Mouse (Mus musculus) spleen, adult 2 months (tissue): ENCODE data around the gene G0s2. TPM values are rescaled to one million over a fixed set of nuclear protein-coding genes. Genes with fewer than 3 reads are reported as not detected.

ENCODE experiments used
- DNase-seq, 2 experiments: peaks; one replicate each; pipeline versions ENCODE4 v3.0.0 to v3.0.0-alpha.2; 2012 to 2021; ENCODE audit warnings: low spot score in 2 of 2, low read depth in 1 of 2
- H3K27ac ChIP-seq: fragments of 200-500 bp; 2 replicates; pipeline ENCODE4 v1.5.1; 2012; ENCODE audit warnings: low read length, inconsistent platforms; ENCODE audit not compliant: insufficient read depth
- H3K27me3 ChIP-seq: fragments of 200-500 bp; 2 replicates; pipeline ENCODE4 v1.6.1; 2012; ENCODE audit warnings: mild to moderate bottlenecking, moderate library complexity, low read length, inconsistent platforms; ENCODE audit not compliant: control insufficient read depth, insufficient read depth
- H3K36me3 ChIP-seq: fragments of 200-500 bp; 2 replicates; pipeline ENCODE4 v1.6.1; 2012; ENCODE audit warnings: mild to moderate bottlenecking, low read length, inconsistent platforms; ENCODE audit not compliant: control insufficient read depth, insufficient read depth
- H3K4me1 ChIP-seq: fragments of 200-500 bp; 2 replicates; pipeline ENCODE4 v1.6.1; 2011; ENCODE audit warnings: inconsistent platforms; ENCODE audit not compliant: control insufficient read depth, insufficient read depth, insufficient read length
- H3K4me3 ChIP-seq: fragments of 200-500 bp; 2 replicates; pipeline ENCODE4 v1.5.1; 2011; ENCODE audit warnings: mild to moderate bottlenecking, inconsistent platforms; ENCODE audit not compliant: insufficient read depth, insufficient read length; ENCODE audit errors: extremely low read depth
- CTCF ChIP-seq: fragments of 200-500 bp; IDR thresholded peaks from 2 replicates; pipeline ENCODE4 v1.5.1; 2011; ENCODE audit warnings: mild to moderate bottlenecking, inconsistent platforms; ENCODE audit not compliant: insufficient read depth, insufficient read length, insufficient replicate concordance; ENCODE audit errors: extremely low read depth
- POLR2A ChIP-seq: fragments of 200-500 bp; IDR thresholded peaks from 2 replicates; pipeline ENCODE4 v1.6.1; 2011; ENCODE audit warnings: low read depth, low read length, inconsistent platforms
- WGBS: fragments of 180-500 bp; shearing (Covaris S2); methylation state at CpG from one replicate; pipeline ENCODE4 v1.1.7; 2018; 5-methylcytosine and 5-hydroxymethylcytosine counted together
- polyA plus RNA-seq: library from polyadenylated mRNA; depleted of rRNA; stranded (reverse); fragments of >200 nt; gene quantifications from 2 replicates; pipeline ENCODE4 v1.2.3, GENCODE M21; 2012

The G0s2 gene
- polyA plus RNA-seq, 1 experiment, result 60.8 TPM

DNA sequence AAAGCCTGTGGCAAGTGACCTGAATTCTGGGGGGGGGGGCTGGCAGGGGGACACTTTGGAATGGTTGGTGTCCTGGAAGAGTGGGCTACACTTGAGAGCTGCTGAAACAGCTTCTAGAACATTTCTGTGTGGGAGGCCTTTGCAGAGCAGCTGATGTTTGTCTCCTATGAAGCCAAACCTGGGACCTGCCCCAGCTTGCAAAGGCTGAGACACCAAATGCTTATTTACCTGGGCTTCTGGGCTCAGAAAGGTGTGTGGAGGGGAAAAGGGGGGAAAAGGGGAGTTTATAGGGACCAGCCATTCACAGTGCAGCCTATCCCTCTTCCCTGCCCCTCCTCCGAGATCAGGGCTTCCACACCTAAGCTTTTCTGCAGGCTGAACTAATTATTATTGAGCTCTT lies 27.0 kb upstream of the G0s2 start:
- TF ChIP-seq POLR2A, result no peak
- no peak for TF ChIP-seq CTCF
- 77% methylated on average over 1 of the region's 1 CpGs for WGBS
- DNase-seq, result no peak
- Histone ChIP-seq H3K4me3 (no peak overlapping the region), H3K27ac (no peak overlapping the region), H3K27me3 (no peaks in the 10 kb centered on the region), H3K4me1 (no peaks in the 10 kb centered on the region), H3K36me3 (no peaks in the 10 kb centered on the region)

- H3K4me1 ChIP-seq, result no peaks in the 10 kb centered on the region
- no peak overlapping the region for H3K4me3 ChIP-seq
- no peaks in the 10 kb centered on the region for H3K36me3 ChIP-seq
- no peak for DNase-seq
- no peak overlapping the region for H3K27ac ChIP-seq
- WGBS, result 88% methylated on average over 3 of the region's 3 CpGs
- no peak for TF ChIP-seq POLR2A
- TF ChIP-seq CTCF, result no peak
- H3K27me3 ChIP-seq, result no peaks in the 10 kb centered on the region
Observed at GRCm38 (mm10) chr1:193298141-193298765, 25.2 kb upstream of the G0s2 start.

DNA sequence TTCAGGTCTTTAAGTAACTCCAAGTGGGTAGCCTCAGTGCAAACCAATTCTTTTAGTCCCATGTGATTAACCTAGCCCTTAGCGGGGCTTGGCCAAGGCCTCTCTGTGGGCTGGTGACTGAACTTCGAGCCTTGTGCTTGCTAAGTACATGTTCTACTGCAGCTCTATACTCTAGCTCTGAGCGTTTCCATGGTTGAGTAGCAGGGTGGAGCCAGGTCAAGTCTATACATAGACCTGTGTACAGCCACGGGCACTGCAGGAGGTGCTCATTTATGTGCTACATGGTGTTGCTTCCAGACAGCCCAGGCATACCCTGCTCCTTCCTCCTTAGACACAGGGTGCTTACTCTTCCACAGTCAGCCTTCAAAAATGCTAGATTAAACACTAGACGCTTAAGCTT lies 22.9 kb upstream of the G0s2 start:
- DNase-seq, result no peak
- H3K36me3 ChIP-seq, result no peaks in the 10 kb centered on the region
- no peaks in the 10 kb centered on the region for H3K27me3 ChIP-seq
- no peak for TF ChIP-seq POLR2A
- TF ChIP-seq CTCF, result no peak
- no peak overlapping the region for H3K27ac ChIP-seq
- no peaks in the 10 kb centered on the region for H3K4me1 ChIP-seq
- WGBS, result 82% methylated on average over 5 of the region's 5 CpGs
- H3K4me3 ChIP-seq, result no peak overlapping the region

GRCm38 (mm10) chr1:193293926-193294325 lies 20.9 kb upstream of the G0s2 start:
- 78% methylated on average over 3 of the region's 3 CpGs for WGBS
- Histone ChIP-seq H3K36me3 (no peaks in the 10 kb centered on the region), H3K4me1 (no peaks in the 10 kb centered on the region), H3K4me3 (no peak overlapping the region), H3K27me3 (no peaks in the 10 kb centered on the region), H3K27ac (no peak overlapping the region)
- no peak for DNase-seq
- TF ChIP-seq POLR2A (no peak), CTCF (no peak)

DNA sequence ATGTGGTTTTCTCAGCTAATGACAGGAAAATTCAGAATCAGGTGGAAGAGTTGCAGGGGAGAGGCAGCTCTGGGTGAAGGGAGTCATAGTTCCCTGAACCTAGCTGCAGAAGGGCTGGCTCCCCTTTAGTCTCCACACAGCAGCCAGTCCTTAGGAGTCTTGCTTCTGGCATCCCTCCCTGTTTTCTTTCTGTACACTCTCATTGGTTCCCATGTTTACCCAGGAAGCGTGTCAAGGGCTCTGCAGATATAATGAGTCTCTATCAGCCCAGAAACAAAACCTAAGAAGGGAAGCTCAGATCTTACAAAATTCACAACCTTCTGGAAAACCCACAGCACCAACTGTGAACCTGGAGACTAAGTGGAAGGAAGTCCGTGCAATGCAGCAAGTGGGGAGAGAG lies 20.0 kb upstream of the G0s2 start:
- Histone ChIP-seq H3K36me3 (no peaks in the 10 kb centered on the region), H3K27ac (no peak overlapping the region), H3K4me1 (no peaks in the 10 kb centered on the region), H3K4me3 (no peak overlapping the region), H3K27me3 (no peaks in the 10 kb centered on the region)
- DNase-seq, result no peak
- TF ChIP-seq POLR2A (no peak), CTCF (no peak)
- WGBS, result 58% methylated on average over 2 of the region's 2 CpGs

DNA sequence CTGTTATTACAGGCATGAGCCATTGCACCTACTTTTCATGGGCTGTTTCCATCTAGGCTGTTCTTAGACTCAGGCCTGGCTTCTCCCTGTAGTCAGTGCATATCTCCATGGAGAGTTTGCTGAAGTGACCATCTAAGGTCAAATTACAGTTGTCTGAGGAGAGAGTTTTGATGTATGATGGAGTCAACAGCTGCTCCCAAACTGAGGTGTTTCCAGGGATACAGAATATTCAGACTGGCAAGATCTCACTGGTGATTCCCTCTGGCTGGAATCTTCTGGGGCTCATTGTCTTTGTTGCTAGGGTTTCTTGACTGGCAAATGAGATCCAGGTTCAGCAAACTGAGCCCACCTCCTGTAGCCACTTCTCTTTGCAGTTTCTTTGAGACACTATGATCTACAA lies 17.7 kb upstream of the G0s2 start:
- no peak for DNase-seq
- Histone ChIP-seq H3K4me1 (no peaks in the 10 kb centered on the region), H3K4me3 (no peak overlapping the region), H3K36me3 (no peaks in the 10 kb centered on the region), H3K27me3 (no peaks in the 10 kb centered on the region), H3K27ac (no peak overlapping the region)
- no peak for TF ChIP-seq POLR2A
- TF ChIP-seq CTCF, result no peak

DNA sequence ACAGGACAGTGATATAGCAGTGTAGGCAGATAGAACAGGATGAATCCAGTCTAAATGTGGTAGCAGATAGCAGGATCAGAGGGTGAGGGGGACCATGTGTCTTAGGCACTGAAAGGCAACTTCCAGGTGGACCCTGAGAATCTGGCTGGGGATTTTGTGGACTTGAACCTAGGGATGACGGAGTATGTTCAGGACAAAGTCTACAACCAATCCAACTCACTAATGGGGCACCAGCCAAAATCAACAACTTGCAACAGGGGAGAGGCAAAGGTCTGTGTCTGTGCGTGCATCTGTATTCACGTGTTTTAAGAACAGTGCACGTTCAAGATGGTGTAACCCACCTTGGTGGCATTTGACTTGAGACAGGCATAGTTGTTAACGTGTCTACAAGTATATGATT lies 16.9 kb upstream of the G0s2 start:
- H3K36me3 ChIP-seq, result no peaks in the 10 kb centered on the region
- H3K4me1 ChIP-seq, result no peaks in the 10 kb centered on the region
- WGBS, result 95% methylated on average over 5 of the region's 5 CpGs
- no peaks in the 10 kb centered on the region for H3K27me3 ChIP-seq
- DNase-seq, result no peak
- no peak overlapping the region for H3K27ac ChIP-seq
- H3K4me3 ChIP-seq, result no peak overlapping the region
- TF ChIP-seq POLR2A (no peak), CTCF (no peak)

- no peak for DNase-seq
- H3K27me3 ChIP-seq, result no peaks in the 10 kb centered on the region
- H3K27ac ChIP-seq, result no peak overlapping the region
- 86% methylated on average over 3 of the region's 3 CpGs for WGBS
- H3K4me3 ChIP-seq, result no peak overlapping the region
- H3K36me3 ChIP-seq, result no peaks in the 10 kb centered on the region
- no peak for TF ChIP-seq CTCF
- no peak for TF ChIP-seq POLR2A
- no peaks in the 10 kb centered on the region for H3K4me1 ChIP-seq
Observed at GRCm38 (mm10) chr1:193289076-193289475, 16.1 kb upstream of the G0s2 start.
